ENCODE assay signal across 8 mouse cellular contexts in the genomic region with DNA sequence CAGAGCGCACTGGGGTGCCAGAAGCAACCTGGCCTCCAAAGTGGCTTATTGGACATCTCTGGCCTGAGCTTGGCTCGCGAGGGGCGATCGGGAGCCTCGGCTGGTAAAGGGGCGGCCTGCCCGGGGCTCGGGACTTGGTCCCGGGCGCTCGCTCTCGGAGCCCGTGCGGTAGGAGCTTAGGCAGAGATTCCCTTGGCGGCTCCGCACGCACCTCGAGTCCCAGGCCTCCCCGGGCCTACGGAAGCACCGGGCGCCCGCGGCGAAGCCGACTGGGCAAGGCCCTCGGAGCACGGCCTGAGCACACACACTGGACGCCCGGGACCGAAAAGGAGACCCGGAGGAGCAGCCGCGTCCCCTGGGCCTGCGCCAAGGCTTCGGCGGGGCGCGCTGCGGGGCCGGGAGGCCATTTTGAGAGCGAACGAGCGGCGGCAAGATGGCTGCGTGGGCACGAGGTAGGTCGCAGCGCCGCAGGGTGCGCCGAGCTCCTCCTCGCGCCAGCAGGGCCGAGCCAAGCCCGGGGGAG. TPM values are rescaled to one million over a fixed set of nuclear protein-coding genes. Genes with fewer than 3 reads are reported as not detected.
DNase-seq lines count a peak whose midpoint lies in the region; ATAC-seq and TF ChIP-seq lines count a peak whose summit lies in the region.
"Had no signal": no experiment of that assay in that cellular context is flagged by ENCODE, and none has a peak within 500 bp of the region (broad histone marks: within the 10 kb centered on the region; RNA-seq: fewer than 3 reads in every experiment).

No protein-coding gene starts in this region.

- H3K9me3 ChIP-seq in hindbrain, embryonic 16.5 days (ENCODE audit: control insufficient read depth, low read length), result no peaks in the 10 kb centered on the region
- no peaks in the 10 kb centered on the region for H3K9me3 ChIP-seq in neural tube, embryonic 14.5 days (ENCODE audit: control insufficient read depth, low read length)

- TF ChIP-seq CTCF in cortical plate, adult 2 months (IDR thresholded peaks at IDR 0.05; ENCODE audit: extremely low read depth, insufficient read depth, low read length), result no peak

- H3K27ac ChIP-seq in cortical plate, adult 2 months (ENCODE audit: insufficient read depth, low read length), result peak overlapping the region; percentile 89
- peak overlapping the region; percentile 87 for H3K27ac ChIP-seq in hindbrain, embryonic 16.5 days (ENCODE audit: low read depth, low read length)
- peak overlapping the region; percentile 98 for H3K27ac ChIP-seq in neural tube, embryonic 14.5 days (ENCODE audit: low read depth, low read length)
- H3K27ac ChIP-seq: macrophage had no signal

- intact Hi-C loops in left cerebral cortex, postnatal 36 days (cut with DNase I), result no loop called here

- H3K4me1 ChIP-seq in cortical plate, adult 2 months (ENCODE audit: control insufficient read depth, insufficient read depth, low read length), result peaks cover 22% of the 10 kb centered on the region
- peaks cover 76% of the 10 kb centered on the region for H3K4me1 ChIP-seq in hindbrain, embryonic 16.5 days (ENCODE audit: control insufficient read depth, insufficient read depth, low read depth, low read length)
- H3K4me1 ChIP-seq in neural tube, embryonic 14.5 days (ENCODE audit: control insufficient read depth, insufficient read depth, low read length), result peaks cover 64% of the 10 kb centered on the region

- H3K9ac ChIP-seq in hindbrain, embryonic 16.5 days (ENCODE audit: low read depth, low read length), result peak overlapping the region; percentile 71
- peak overlapping the region; percentile 70 for H3K9ac ChIP-seq in neural tube, embryonic 14.5 days (replicated peaks; ENCODE audit: low read depth, low read length)

- no peak for TF ChIP-seq POLR2A in cortical plate, adult 2 months (IDR thresholded peaks at IDR 0.05; ENCODE audit: extremely low read depth, insufficient read depth, low read length)

- peak; percentile 5; the same call in 1 of the 2 replicates for ATAC-seq in hindbrain, embryonic 16.5 days
- no peak for ATAC-seq in neural tube, embryonic 14.5 days (ENCODE audit: low read depth)
- no peak for ATAC-seq in inflammation-experienced regulatory T-cells, adult 6 months

- no peaks in the 10 kb centered on the region for H3K36me3 ChIP-seq in hindbrain, embryonic 16.5 days (ENCODE audit: control insufficient read depth, insufficient read depth, low read length)
- peaks cover 8% of the 10 kb centered on the region; the same call in 1 of the 2 replicates for H3K36me3 ChIP-seq in neural tube, embryonic 14.5 days (ENCODE audit: control insufficient read depth, insufficient read depth, low read length)

- whole genome bisulfite sequencing in hindbrain, embryonic 16.5 days, result 2% methylated on average over 35 of the region's 57 CpGs
- WGBS in neural tube, embryonic 14.5 days, result 1% methylated on average over 54 of the region's 57 CpGs

- H3K4me3 ChIP-seq in cortical plate, adult 2 months (ENCODE audit: insufficient read depth, low read length), result peak overlapping the region; percentile 14; the same call in 1 of the 2 replicates
- peak overlapping the region; percentile 30 for H3K4me3 ChIP-seq in hindbrain, embryonic 16.5 days (ENCODE audit: low read length)
- H3K4me3 ChIP-seq in neural tube, embryonic 14.5 days (ENCODE audit: low read depth, low read length), result peak overlapping the region; percentile 30

- DNase-seq in left cerebral cortex, postnatal 36 days (ENCODE audit: low spot score in 2 of 2), result peak; percentile 69 to 70
- DNase-seq in left cerebral cortex, adult 9 months (ENCODE audit: low spot score in 2 of 2), result no peak
- DNase-seq in layer of hippocampus, postnatal 25 days (ENCODE audit: extremely low spot score in 1 of 2, low spot score in 1 of 2), result no peak

- no peaks in the 10 kb centered on the region for H3K27me3 ChIP-seq in hindbrain, embryonic 16.5 days (replicated peaks; ENCODE audit: control insufficient read depth, insufficient read depth, low read length)
- no peaks in the 10 kb centered on the region for H3K27me3 ChIP-seq in neural tube, embryonic 14.5 days (ENCODE audit: control insufficient read depth, insufficient read depth, low read length)

- peak overlapping the region; percentile 59 for H3K4me2 ChIP-seq in hindbrain, embryonic 16.5 days (ENCODE audit: low read length)
- H3K4me2 ChIP-seq in neural tube, embryonic 14.5 days (ENCODE audit: low read depth, low read length), result peak overlapping the region; percentile 57

RNA-seq across cellular contexts. Expression of gene Polg, which starts 49.1 kb away (rescaled TPM):
- total RNA-seq in left cerebral cortex, postnatal 36 days (2021), result 10 to 100 TPM; 77.8 to 97.5 TPM
- 80.9 and 87.1 TPM in 2 replicates for polyA plus RNA-seq in cortical plate, adult 2 months (2012; rRNA removed)
- 24.2 and 26.4 TPM in 2 replicates for polyA plus RNA-seq in hindbrain, embryonic 16.5 days (2015; fragmentation: Nextera tagmentation; extraction: Ambion mirVana)
- polyA plus RNA-seq in neural tube, embryonic 14.5 days (2014; fragmentation: Nextera tagmentation; extraction: Ambion mirVana), result 23.0 and 30.5 TPM in 2 replicates
- total RNA-seq in layer of hippocampus, postnatal 25 days (2021), result 10 to 100 TPM; 74.2 to 91.0 TPM
- 10 to 100 TPM; 15.0 to 37.4 (median 27.3) TPM for polyA plus RNA-seq in inflammation-experienced regulatory T-cells, adult 6 months (2017; shearing (Covaris generic))

Comparison
In these comparisons a context has a peak if more than half of its experiments do, and no peak if none do; other contexts are left out.
1. DNase-seq: peak in left cerebral cortex, postnatal 36 days (2 of 2); none in left cerebral cortex, adult 9 months (0 of 2) and layer of hippocampus, postnatal 25 days (0 of 2).
2. Peak in every context shown above with its lines, with median percentiles within 50 percentile points of each other: H3K27ac ChIP-seq and H3K4me3 ChIP-seq.